Mouse (Mus musculus) lung, postnatal 0 days (tissue): ENCODE results near the gene Eif4g3.

Experiments
- CTCF ChIP-seq: IDR thresholded peaks from 2 replicates; pipeline ENCODE4 v1.5.1; 2016; ENCODE audit warnings: antibody characterized with exemption, mild to moderate bottlenecking
- EP300 ChIP-seq: IDR thresholded peaks from 2 replicates; pipeline ENCODE4 v1.6.1; 2016; ENCODE audit warnings: antibody characterized with exemption, mild to moderate bottlenecking, control low read depth

DNA sequence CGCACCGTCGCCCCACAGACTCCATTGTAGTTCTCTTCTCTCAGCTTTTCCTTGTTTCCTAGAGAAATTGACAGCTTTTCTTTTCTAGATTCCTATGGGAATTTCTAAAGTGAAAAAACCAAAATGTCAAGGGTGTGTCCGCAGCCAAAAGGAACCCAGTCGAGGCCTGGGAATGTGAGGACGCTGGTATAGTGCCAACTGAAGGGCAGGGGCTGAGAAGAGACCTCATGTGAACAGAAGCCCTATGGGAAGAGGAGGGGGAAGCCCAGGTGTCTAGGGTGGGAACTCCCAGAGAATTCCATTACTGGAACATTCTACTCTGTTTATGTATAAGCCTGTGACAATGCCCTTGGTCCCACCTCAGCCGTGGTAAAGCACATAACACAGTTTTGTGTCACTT, 145.4 kb downstream of the Eif4g3 start:
- TF ChIP-seq CTCF, result no peak
- TF ChIP-seq EP300, result no peak
